Mouse (Mus musculus) ES-E14 (cell line): Measurements from ENCODE around the gene Btbd3.

Experiments used
- CHD2 ChIP-seq: IDR thresholded peaks from 2 replicates; pipeline ENCODE4 v1.6.1; 2014; ENCODE audit warnings: mild to moderate bottlenecking, low read depth, low read length, inconsistent platforms
- HCFC1 ChIP-seq: IDR thresholded peaks from 2 replicates; pipeline ENCODE4 v1.6.1; 2012; ENCODE audit warnings: low read length, inconsistent platforms, borderline replicate concordance; ENCODE audit not compliant: insufficient read depth
- ZC3H11A ChIP-seq: IDR thresholded peaks from 2 replicates; pipeline ENCODE4 v1.6.1; 2012; ENCODE audit warnings: low read depth, mild to moderate bottlenecking, inconsistent platforms, low read length, borderline replicate concordance
- ZNF384 ChIP-seq: IDR thresholded peaks from 2 replicates; pipeline ENCODE4 v1.6.1; 2012; ENCODE audit warnings: low read depth, low read length, inconsistent platforms

GRCm38 (mm10) chr2:138617501-138617900 lies 361.1 kb downstream of the Btbd3 start:
- no peak for TF ChIP-seq CHD2
- TF ChIP-seq HCFC1, result no peak
- no peak for TF ChIP-seq ZC3H11A
- no peak for TF ChIP-seq ZNF384
